ENCODE assay signal across 19 mouse cellular contexts in genomic region chr8:77842392-77843139, GRCm38 (mm10).
DNase-seq lines count a peak whose midpoint lies in the region; ATAC-seq and TF ChIP-seq lines count a peak whose summit lies in the region.
"Had no signal": no experiment of that assay in that cellular context is flagged by ENCODE, and none has a peak within 500 bp of the region (broad histone marks: within the 10 kb centered on the region; RNA-seq: fewer than 3 reads in every experiment).

No protein-coding gene starts in this region.

- no peaks in the 10 kb centered on the region for H3K9me3 ChIP-seq in lung, embryonic 14.5 days (ENCODE audit: low read depth, low read length)
- H3K9me3 ChIP-seq in limb, embryonic 11.5 days (ENCODE audit: control insufficient read depth, low read length), result no peaks in the 10 kb centered on the region
- H3K9me3 ChIP-seq in forebrain, embryonic 15.5 days, result no peaks in the 10 kb centered on the region
- H3K9me3 ChIP-seq: hindbrain, embryonic 15.5 days; midbrain, embryonic 13.5 days had no signal

- no peaks in the 10 kb centered on the region; the same call in none of the 2 replicates for H3K4me1 ChIP-seq in lung, embryonic 14.5 days (ENCODE audit: insufficient read depth)
- H3K4me1 ChIP-seq in limb, embryonic 11.5 days (ENCODE audit: control insufficient read depth, insufficient read depth, low read length), result no peaks in the 10 kb centered on the region
- H3K4me1 ChIP-seq in forebrain, embryonic 15.5 days, result no peaks in the 10 kb centered on the region
- H3K4me1 ChIP-seq: hindbrain, embryonic 15.5 days; midbrain, embryonic 13.5 days had no signal

- DNase-seq in lung, embryonic 14.5 days, result peak; percentile 83
- DNase-seq in lung, postnatal 25 days (ENCODE audit: low spot score), result no peak
- peak; percentile 42 for DNase-seq in brain, embryonic 14.5 days (ENCODE audit: low read depth)
- peak; percentile 73 for DNase-seq in embryo, embryonic 11 days
- DNase-seq in limb, embryonic 11.5 days (ENCODE audit: low spot score), result peak; percentile 22
- DNase-seq in adrenal gland, postnatal 4 days (ENCODE audit: low spot score in 2 of 2), result no peak
- DNase-seq: adrenal gland, postnatal 25 days; cerebellum, adult 9-11 months; forebrain, postnatal 0 days; heart, adult 18-20 months; kidney, adult 9 months; layer of hippocampus, adult 9-11 months; lung, postnatal 4 days; thymus, adult 18-20 months had no signal

- no peak overlapping the region for H3K4me2 ChIP-seq in lung, embryonic 14.5 days
- H3K4me2 ChIP-seq in limb, embryonic 11.5 days (ENCODE audit: low read depth, severe bottlenecking), result no peak overlapping the region
- H3K4me2 ChIP-seq in forebrain, embryonic 15.5 days (replicated peaks), result no peak overlapping the region
- H3K4me2 ChIP-seq: hindbrain, embryonic 15.5 days; liver, embryonic 11.5 days; midbrain, embryonic 13.5 days had no signal

- H3K27ac ChIP-seq in lung, embryonic 14.5 days (ENCODE audit: low read depth), result peak overlapping the region; percentile 16; the same call in 1 of the 2 replicates
- no peak overlapping the region for H3K27ac ChIP-seq in limb, embryonic 11.5 days (replicated peaks; ENCODE audit: low read depth, low read length)
- no peak overlapping the region for H3K27ac ChIP-seq in forebrain, embryonic 15.5 days (replicated peaks)
- H3K27ac ChIP-seq: hindbrain, embryonic 15.5 days; midbrain, embryonic 13.5 days had no signal

- no peaks in the 10 kb centered on the region for H3K27me3 ChIP-seq in lung, embryonic 14.5 days (ENCODE audit: insufficient read depth, low read length)
- no peaks in the 10 kb centered on the region for H3K27me3 ChIP-seq in limb, embryonic 11.5 days (ENCODE audit: control insufficient read depth, insufficient read depth, low read length)
- H3K27me3 ChIP-seq in forebrain, embryonic 15.5 days, result no peaks in the 10 kb centered on the region
- H3K27me3 ChIP-seq: CH12.LX; hindbrain, embryonic 15.5 days; midbrain, embryonic 13.5 days had no signal

- 18% methylated on average over 7 of the region's 7 CpGs for WGBS in lung, embryonic 14.5 days
- 40% methylated on average over 7 of the region's 7 CpGs for WGBS in limb, embryonic 11.5 days
- 85% methylated on average over 7 of the region's 7 CpGs for WGBS in forebrain, embryonic 15.5 days

- no peak overlapping the region for H3K4me3 ChIP-seq in lung, embryonic 14.5 days (ENCODE audit: low read depth, low read length)
- H3K4me3 ChIP-seq in limb, embryonic 11.5 days (ENCODE audit: low read depth, low read length), result no peak overlapping the region
- no peak overlapping the region for H3K4me3 ChIP-seq in forebrain, embryonic 15.5 days
- H3K4me3 ChIP-seq: hindbrain, embryonic 15.5 days; midbrain, embryonic 13.5 days had no signal

- TF ChIP-seq POLR2A in brain, embryonic 14.5 days (IDR thresholded peaks at IDR 0.05; ENCODE audit: borderline replicate concordance, extremely low read depth, insufficient read depth, insufficient read length, poor library complexity, severe bottlenecking), result no peak

- no peak for TF ChIP-seq CTCF in lung, embryonic 14.5 days (IDR thresholded peaks at IDR 0.05; ENCODE audit: low read depth)
- no peak for TF ChIP-seq CTCF in brain, embryonic 14.5 days (IDR thresholded peaks at IDR 0.05; ENCODE audit: borderline replicate concordance, extremely low read depth, insufficient read depth, insufficient read length)

- no peak overlapping the region for H3K9ac ChIP-seq in lung, embryonic 14.5 days
- H3K9ac ChIP-seq in limb, embryonic 11.5 days (ENCODE audit: low read length), result no peak overlapping the region
- no peak overlapping the region for H3K9ac ChIP-seq in forebrain, embryonic 15.5 days (replicated peaks)
- H3K9ac ChIP-seq: forebrain, postnatal 0 days; hindbrain, embryonic 15.5 days; midbrain, embryonic 13.5 days had no signal

- H3K36me3 ChIP-seq in lung, embryonic 14.5 days (ENCODE audit: insufficient read depth), result no peaks in the 10 kb centered on the region
- H3K36me3 ChIP-seq in limb, embryonic 11.5 days (ENCODE audit: control insufficient read depth, insufficient read depth, low read length), result no peaks in the 10 kb centered on the region
- H3K36me3 ChIP-seq in forebrain, embryonic 15.5 days, result no peaks in the 10 kb centered on the region
- H3K36me3 ChIP-seq: hindbrain, embryonic 15.5 days; midbrain, embryonic 13.5 days had no signal

- ATAC-seq in lung, embryonic 14.5 days (ENCODE audit: insufficient read depth), result peak; percentile 62
- no peak for ATAC-seq in limb, embryonic 11.5 days (ENCODE audit: insufficient number of reproducible peaks, low FRiP score, low TSS enrichment, low read depth)
- ATAC-seq in forebrain, embryonic 15.5 days (replicated peaks), result no peak
- ATAC-seq: forebrain, postnatal 0 days; midbrain, embryonic 13.5 days had no signal

Comparison
In these comparisons a context has a peak if more than half of its experiments do, and no peak if none do; other contexts are left out.
1. DNase-seq: peak in lung, embryonic 14.5 days (single experiment), brain, embryonic 14.5 days (single experiment), embryo, embryonic 11 days (single experiment) and limb, embryonic 11.5 days (single experiment); none in lung, postnatal 25 days (single experiment) and adrenal gland, postnatal 4 days (0 of 2).